Mouse (Mus musculus): ENCODE results near the gene Ppp4r1. TPM values are rescaled to one million over a fixed set of nuclear protein-coding genes. Genes with fewer than 3 reads are reported as not detected.

Ppp4r1 gene
- total and polyA plus RNA-seq, 3 experiments = 21.8 to 313 (median 34.3) TPM

DNA sequence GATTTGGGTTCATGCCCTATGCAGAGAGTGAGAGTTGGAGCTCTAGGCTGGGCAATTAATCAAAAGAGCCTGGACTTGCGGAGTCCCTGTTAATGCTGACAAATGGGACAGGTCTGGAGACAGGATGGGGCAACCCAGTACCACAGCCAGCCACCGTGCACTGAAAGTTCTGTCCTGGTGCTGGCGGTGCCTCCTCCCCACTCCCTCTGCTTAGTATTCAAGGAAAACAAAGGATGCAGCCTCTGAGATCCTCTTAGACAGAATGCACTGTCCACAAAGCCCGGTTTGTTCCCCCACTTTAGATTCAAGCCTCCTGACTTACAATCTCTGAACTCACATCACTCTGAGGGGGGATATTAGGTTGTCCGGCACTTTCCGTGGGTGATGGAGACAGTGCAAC lies 36.1 kb upstream of the Ppp4r1 start (continued):
- TF ChIP-seq ETS1 (IDR thresholded peaks at IDR 0.05; ENCODE audit: low read depth, low read length) (no peak), RAD21 (IDR thresholded peaks at IDR 0.05; ENCODE audit: low read depth, low read length) (no peak), KAT2A (conservative IDR thresholded peaks at IDR 0.05; ENCODE audit: low read depth, low read length) (no peak)

DNA sequence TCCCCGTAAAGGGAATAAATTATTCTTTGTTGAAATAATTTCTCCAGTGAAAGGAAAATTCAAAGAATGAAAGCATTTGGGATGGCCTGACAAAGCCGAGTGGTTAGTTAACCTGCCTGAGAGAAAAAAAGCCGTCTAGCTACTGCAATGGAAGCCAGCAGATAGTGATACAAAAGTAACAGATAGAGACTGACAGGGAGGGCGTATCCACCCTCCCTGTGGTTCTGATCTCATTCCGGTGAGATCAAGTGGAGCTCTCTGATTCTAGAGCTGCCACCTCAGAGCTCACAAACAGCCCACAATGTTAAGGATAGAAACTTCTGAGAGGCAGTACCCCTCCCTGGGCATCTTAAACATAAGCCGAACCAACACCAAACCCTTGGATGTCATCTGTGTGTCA lies 33.4 kb upstream of the Ppp4r1 start:
- TF ChIP-seq USF2 (IDR thresholded peaks at IDR 0.05; ENCODE audit: borderline replicate concordance in 1 of 2, insufficient read depth in 1 of 2, low read depth in 1 of 2, low read length in 2 of 2) (no peak), KAT2A (conservative IDR thresholded peaks at IDR 0.05; ENCODE audit: low read depth, low read length) (no peak), MAZ (IDR thresholded peaks at IDR 0.05; ENCODE audit: low read depth, low read length) (no peak), ZNF384 (IDR thresholded peaks at IDR 0.05; ENCODE audit: low read depth, low read length) (no peak), MXI1 (IDR thresholded peaks at IDR 0.05; ENCODE audit: low read depth, low read length) (no peak), MEF2A (IDR thresholded peaks at IDR 0.05; ENCODE audit: extremely low read depth, insufficient replicate concordance, low read depth, low read length, poor library complexity, severe bottlenecking) (no peak), ETS1 (IDR thresholded peaks at IDR 0.05; ENCODE audit: low read depth, low read length) (no peak), NELFE (IDR thresholded peaks at IDR 0.05; ENCODE audit: low read depth, low read length) (no peak), BHLHE40 (IDR thresholded peaks at IDR 0.05; ENCODE audit: borderline replicate concordance, low read depth, low read length) (no peak), ZC3H11A (IDR thresholded peaks at IDR 0.05; ENCODE audit: low read depth, low read length) (no peak), SIN3A (IDR thresholded peaks at IDR 0.05; ENCODE audit: low read length) (no peak), ZMIZ1 (IDR thresholded peaks at IDR 0.05; ENCODE audit: low read depth, low read length) (no peak), UBTF (IDR thresholded peaks at IDR 0.05; ENCODE audit: borderline replicate concordance, insufficient read depth, low read depth, low read length) (no peak), POLR2AphosphoS2 (IDR thresholded peaks at IDR 0.05; ENCODE audit: low read length) (no peak)
- H3K4me3 ChIP-seq (ENCODE audit: control insufficient read depth in 1 of 2, insufficient read depth in 1 of 2, low read depth in 2 of 2, low read length in 2 of 2) = no peak overlapping the region
- H3K36me3 ChIP-seq (ENCODE audit: control insufficient read depth in 1 of 2, insufficient read depth in 2 of 2, low read length in 2 of 2) = no peaks in the 10 kb centered on the region

DNA sequence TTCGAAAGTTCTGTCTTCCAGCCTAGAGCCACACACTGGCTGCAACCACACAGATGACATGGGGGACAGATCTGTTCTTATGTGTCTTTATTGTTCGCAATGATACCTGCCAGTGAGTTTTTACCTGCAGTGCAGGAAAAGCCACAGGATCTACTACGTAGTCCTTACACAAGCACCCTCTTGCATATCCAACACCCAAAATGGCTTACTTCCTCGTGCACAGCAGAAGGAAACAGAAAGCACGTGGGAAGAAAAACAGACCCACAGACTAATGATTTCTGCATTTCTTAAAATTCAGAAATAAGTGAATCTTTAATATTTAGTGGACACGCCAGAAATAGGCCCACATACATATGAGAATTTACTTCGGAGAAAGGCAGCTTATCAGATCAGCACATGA lies 32.6 kb upstream of the Ppp4r1 start:
- H3K4me3 ChIP-seq (ENCODE audit: control insufficient read depth in 1 of 2, insufficient read depth in 1 of 2, low read depth in 2 of 2, low read length in 2 of 2) = no peak overlapping the region
- H3K9ac ChIP-seq (ENCODE audit: control insufficient read depth, low read depth, low read length, poor library complexity, severe bottlenecking) = no peak overlapping the region
- H3K9me3 ChIP-seq (replicated peaks; ENCODE audit: insufficient read depth, low read length) = no peaks in the 10 kb centered on the region
- no peaks in the 10 kb centered on the region for H3K36me3 ChIP-seq (ENCODE audit: control insufficient read depth in 1 of 2, insufficient read depth in 2 of 2, low read length in 2 of 2)
- DNase-seq (ENCODE audit: low read depth, low spot score) = no peak
- H3K27ac ChIP-seq (ENCODE audit: control insufficient read depth, low read depth, low read length) = no peak overlapping the region
- TF ChIP-seq BHLHE40 (IDR thresholded peaks at IDR 0.05; ENCODE audit: borderline replicate concordance, low read depth, low read length) (no peak), ZC3H11A (IDR thresholded peaks at IDR 0.05; ENCODE audit: low read depth, low read length) (no peak), HCFC1 (IDR thresholded peaks at IDR 0.05; ENCODE audit: low read depth, low read length) (no peak), EP300 (IDR thresholded peaks at IDR 0.05; ENCODE audit: low read depth in 1 of 2, low read length in 2 of 2) (no peak)
- H3K27me3 ChIP-seq (ENCODE audit: control insufficient read depth in 1 of 2, insufficient read depth in 2 of 2, low read length in 2 of 2) = no peaks in the 10 kb centered on the region
- 0 out of 2 replicates have a peak, but pooled peaks cover 1% of the 10 kb centered on the region for H3K79me2 ChIP-seq (ENCODE audit: control insufficient read depth, insufficient read depth, low read length, poor library complexity)
- H3K4me1 ChIP-seq (ENCODE audit: control insufficient read depth in 1 of 2, insufficient read depth in 2 of 2, low read length in 2 of 2) = no peaks in the 10 kb centered on the region

More for the DNA sequence above, 33.4 kb upstream of the Ppp4r1 start:
- Histone ChIP-seq H3K27ac (ENCODE audit: control insufficient read depth, low read depth, low read length) (no peak overlapping the region), H3K9ac (ENCODE audit: control insufficient read depth, low read depth, low read length, poor library complexity, severe bottlenecking) (no peak overlapping the region), H3K79me2 (ENCODE audit: control insufficient read depth, insufficient read depth, low read length, poor library complexity) (0 out of 2 replicates have a peak, but pooled peaks cover 1% of the 10 kb centered on the region), H3K27me3 (ENCODE audit: control insufficient read depth in 1 of 2, insufficient read depth in 2 of 2, low read length in 2 of 2) (no peaks in the 10 kb centered on the region), H3K9me3 (replicated peaks; ENCODE audit: insufficient read depth, low read length) (no peaks in the 10 kb centered on the region), H3K4me1 (ENCODE audit: control insufficient read depth in 1 of 2, insufficient read depth in 2 of 2, low read length in 2 of 2) (no peaks in the 10 kb centered on the region)
- DNase-seq (ENCODE audit: low read depth, low spot score) = no peak

Measured in MEL (cell line).